Mouse (Mus musculus): ENCODE data around the gene F13a1. TPM values are rescaled to one million over a fixed set of nuclear protein-coding genes. Genes with fewer than 3 reads are reported as not detected.

The F13a1 gene
- polyA plus RNA-seq (2015; fragmentation: Nextera tagmentation; extraction: Ambion mirVana): 12.4 and 12.5 TPM in 2 replicates

- H3K4me3 ChIP-seq (replicated peaks): no peak within 1 kb of the TSS
- no peak within 1 kb of the TSS for H3K9ac ChIP-seq
- H3K27ac ChIP-seq: no peak within 1 kb of the TSS
- H3K36me3 ChIP-seq: no peaks in the 10 kb centered on the region
- H3K4me1 ChIP-seq: no peaks in the 10 kb centered on the region
- WGBS: 30% methylated on average over 3 of the region's 3 CpGs
- H3K4me2 ChIP-seq: no peak within 1 kb of the TSS
- no peaks in the 10 kb centered on the region for H3K27me3 ChIP-seq
- no peak for ATAC-seq (replicated peaks; ENCODE audit: low FRiP score)
- no peaks in the 10 kb centered on the region for H3K9me3 ChIP-seq (replicated peaks)
These were observed at the start of gene F13a1 for GRCm38 (mm10) chr13:37050126-37050525. F13a1 (minus strand) TSS chr13:37050244.

- WGBS: 96% methylated on average over 1 of the region's 1 CpGs
These were observed 41.6 kb upstream of the F13a1 start for GRCm38 (mm10) chr13:37091620-37092019.

GRCm38 (mm10) chr13:37089104-37089503 is 39.1 kb upstream of the F13a1 start:
- Histone ChIP-seq H3K4me3 (replicated peaks) (no peak overlapping the region), H3K4me2 (no peak overlapping the region), H3K27ac (no peak overlapping the region), H3K9me3 (replicated peaks) (no peaks in the 10 kb centered on the region), H3K27me3 (no peaks in the 10 kb centered on the region), H3K9ac (no peak overlapping the region), H3K36me3 (no peaks in the 10 kb centered on the region), H3K4me1 (no peaks in the 10 kb centered on the region)
- ATAC-seq (replicated peaks; ENCODE audit: low FRiP score): no peak
- 70% methylated on average over 6 of the region's 6 CpGs for WGBS

More at GRCm38 (mm10) chr13:37091620-37092019, 41.6 kb upstream of the F13a1 start:
- no peaks in the 10 kb centered on the region for H3K27me3 ChIP-seq
- no peaks in the 10 kb centered on the region for H3K36me3 ChIP-seq
- H3K4me3 ChIP-seq (replicated peaks): no peak overlapping the region
- ATAC-seq (replicated peaks; ENCODE audit: low FRiP score): no peak
- no peak overlapping the region for H3K27ac ChIP-seq
- H3K9ac ChIP-seq: no peak overlapping the region
- no peaks in the 10 kb centered on the region for H3K4me1 ChIP-seq
- H3K9me3 ChIP-seq (replicated peaks): no peaks in the 10 kb centered on the region
- H3K4me2 ChIP-seq: no peak overlapping the region

GRCm38 (mm10) chr13:37081506-37082241 is 31.6 kb upstream of the F13a1 start:
- Histone ChIP-seq H3K27ac (no peak overlapping the region), H3K4me1 (no peaks in the 10 kb centered on the region), H3K9me3 (replicated peaks) (no peaks in the 10 kb centered on the region), H3K36me3 (no peaks in the 10 kb centered on the region), H3K4me3 (replicated peaks) (no peak overlapping the region), H3K27me3 (no peaks in the 10 kb centered on the region), H3K9ac (no peak overlapping the region), H3K4me2 (no peak overlapping the region)
- ATAC-seq (replicated peaks; ENCODE audit: low FRiP score): no peak
- 49% methylated on average over 13 of the region's 13 CpGs for WGBS

GRCm38 (mm10) chr13:37071390-37071789 is 21.3 kb upstream of the F13a1 start:
- H3K27ac ChIP-seq: no peak overlapping the region
- no peak for ATAC-seq (replicated peaks; ENCODE audit: low FRiP score)
- H3K9ac ChIP-seq: no peak overlapping the region
- no peaks in the 10 kb centered on the region for H3K27me3 ChIP-seq
- no peak overlapping the region for H3K4me2 ChIP-seq
- H3K4me3 ChIP-seq (replicated peaks): no peak overlapping the region
- H3K36me3 ChIP-seq: no peaks in the 10 kb centered on the region
- H3K4me1 ChIP-seq: no peaks in the 10 kb centered on the region
- H3K9me3 ChIP-seq (replicated peaks): no peaks in the 10 kb centered on the region
- WGBS: 62% methylated on average over 3 of the region's 3 CpGs

- no peaks in the 10 kb centered on the region for H3K27me3 ChIP-seq
- ATAC-seq (replicated peaks; ENCODE audit: low FRiP score): no peak
- no peaks in the 10 kb centered on the region for H3K4me1 ChIP-seq
- H3K4me3 ChIP-seq (replicated peaks): no peak overlapping the region
- H3K9ac ChIP-seq: no peak overlapping the region
- no peaks in the 10 kb centered on the region for H3K36me3 ChIP-seq
- H3K27ac ChIP-seq: no peak overlapping the region
- 63% methylated on average over 4 of the region's 4 CpGs for WGBS
- H3K4me2 ChIP-seq: no peak overlapping the region
- H3K9me3 ChIP-seq (replicated peaks): no peaks in the 10 kb centered on the region
These were observed 20.8 kb upstream of the F13a1 start for GRCm38 (mm10) chr13:37070824-37071223.

- 62% methylated on average over 5 of the region's 5 CpGs for WGBS
- Histone ChIP-seq H3K9me3 (replicated peaks) (no peaks in the 10 kb centered on the region), H3K36me3 (no peaks in the 10 kb centered on the region), H3K9ac (no peak overlapping the region), H3K4me1 (no peaks in the 10 kb centered on the region), H3K27ac (no peak overlapping the region), H3K4me3 (replicated peaks) (no peak overlapping the region), H3K27me3 (no peaks in the 10 kb centered on the region), H3K4me2 (no peak overlapping the region)
- no peak for ATAC-seq (replicated peaks; ENCODE audit: low FRiP score)
These were observed 10.8 kb upstream of the F13a1 start for GRCm38 (mm10) chr13:37060810-37061209.

GRCm38 (mm10) chr13:37056662-37057061 is 6.6 kb upstream of the F13a1 start:
- WGBS: 85% methylated on average over 7 of the region's 7 CpGs
- Histone ChIP-seq H3K27ac (no peak overlapping the region), H3K27me3 (no peaks in the 10 kb centered on the region), H3K36me3 (no peaks in the 10 kb centered on the region), H3K4me2 (no peak overlapping the region), H3K9me3 (replicated peaks) (no peaks in the 10 kb centered on the region), H3K4me3 (replicated peaks) (no peak overlapping the region), H3K4me1 (no peaks in the 10 kb centered on the region), H3K9ac (no peak overlapping the region)
- ATAC-seq (replicated peaks; ENCODE audit: low FRiP score): no peak

- no peak overlapping the region for H3K9ac ChIP-seq
- no peak for ATAC-seq (replicated peaks; ENCODE audit: low FRiP score)
- no peaks in the 10 kb centered on the region for H3K9me3 ChIP-seq (replicated peaks)
- no peak overlapping the region for H3K27ac ChIP-seq
- H3K4me3 ChIP-seq (replicated peaks): no peak overlapping the region
- H3K4me1 ChIP-seq: no peaks in the 10 kb centered on the region
- 64% methylated on average over 2 of the region's 2 CpGs for WGBS
- no peaks in the 10 kb centered on the region for H3K36me3 ChIP-seq
- no peaks in the 10 kb centered on the region for H3K27me3 ChIP-seq
- no peak overlapping the region for H3K4me2 ChIP-seq
These were observed 413 bp downstream of the F13a1 start for GRCm38 (mm10) chr13:37049631-37050030.

GRCm38 (mm10) chr13:37049018-37049417 is 1.0 kb downstream of the F13a1 start:
- H3K27me3 ChIP-seq: no peaks in the 10 kb centered on the region
- no peak overlapping the region for H3K27ac ChIP-seq
- WGBS: 52% methylated on average over 6 of the region's 6 CpGs
- no peak overlapping the region for H3K4me3 ChIP-seq (replicated peaks)
- no peaks in the 10 kb centered on the region for H3K9me3 ChIP-seq (replicated peaks)
- no peak for ATAC-seq (replicated peaks; ENCODE audit: low FRiP score)
- H3K36me3 ChIP-seq: no peaks in the 10 kb centered on the region
- no peaks in the 10 kb centered on the region for H3K4me1 ChIP-seq
- no peak overlapping the region for H3K4me2 ChIP-seq
- H3K9ac ChIP-seq: no peak overlapping the region

- Histone ChIP-seq H3K9me3 (replicated peaks) (no peaks in the 10 kb centered on the region), H3K4me1 (no peaks in the 10 kb centered on the region), H3K9ac (no peak overlapping the region), H3K4me2 (no peak overlapping the region), H3K4me3 (replicated peaks) (no peak overlapping the region), H3K36me3 (no peaks in the 10 kb centered on the region), H3K27me3 (no peaks in the 10 kb centered on the region), H3K27ac (no peak overlapping the region)
- 88% methylated on average over 3 of the region's 3 CpGs for WGBS
- ATAC-seq (replicated peaks; ENCODE audit: low FRiP score): no peak
These were observed 5.0 kb downstream of the F13a1 start for GRCm38 (mm10) chr13:37045005-37045404.

- no peak for ATAC-seq (replicated peaks; ENCODE audit: low FRiP score)
- no peaks in the 10 kb centered on the region for H3K27me3 ChIP-seq
- H3K4me1 ChIP-seq: no peaks in the 10 kb centered on the region
- H3K9me3 ChIP-seq (replicated peaks): no peaks in the 10 kb centered on the region
- no peak overlapping the region for H3K27ac ChIP-seq
- no peak overlapping the region for H3K4me3 ChIP-seq (replicated peaks)
- H3K4me2 ChIP-seq: no peak overlapping the region
- 68% methylated on average over 3 of the region's 3 CpGs for WGBS
- no peaks in the 10 kb centered on the region for H3K36me3 ChIP-seq
- no peak overlapping the region for H3K9ac ChIP-seq
These were observed 15.3 kb downstream of the F13a1 start for GRCm38 (mm10) chr13:37034745-37035144.

Data from kidney, embryonic 15.5 days (tissue).